Mouse (Mus musculus) intestine, embryonic 16.5 days (tissue): ENCODE results near the gene Itpkb. TPM values are rescaled to one million over a fixed set of nuclear protein-coding genes. Genes with fewer than 3 reads are reported as not detected.

Experiments used
- ATAC-seq: fragments of 200-750 bp; cut with Nextera tagmentation; 2 replicates; pipeline ENCODE4 v1.8.0; 2017; ENCODE audit warnings: moderate TSS enrichment, moderate library complexity
- H3K27ac ChIP-seq: fragments of 300-500 bp; sonication (generic); 2 replicates; pipeline ENCODE4 v1.5.1; 2014; ENCODE audit warnings: mild to moderate bottlenecking, low read length
- H3K27me3 ChIP-seq: fragments of 300-500 bp; sonication (generic); replicated peaks from 2 replicates; pipeline ENCODE4 v1.6.1; 2014; ENCODE audit warnings: low read length, control low read depth, mixed read lengths; ENCODE audit not compliant: control insufficient read depth, insufficient read depth
- H3K36me3 ChIP-seq: fragments of 300-500 bp; sonication (generic); 2 replicates; pipeline ENCODE4 v1.6.1; 2014; ENCODE audit warnings: low read length, control low read depth; ENCODE audit not compliant: control insufficient read depth, insufficient read depth
- H3K4me1 ChIP-seq: fragments of 300-500 bp; sonication (generic); 2 replicates; pipeline ENCODE4 v1.6.1; 2014; ENCODE audit warnings: low read length, control low read depth, mixed read lengths; ENCODE audit not compliant: control insufficient read depth, insufficient read depth
- H3K4me2 ChIP-seq: fragments of 300-500 bp; sonication (generic); 2 replicates; pipeline ENCODE4 v1.6.1; 2014; ENCODE audit warnings: low read depth, low read length, control low read depth
- H3K4me3 ChIP-seq: fragments of 300-500 bp; sonication (generic); 2 replicates; pipeline ENCODE4 v1.5.1; 2014; ENCODE audit warnings: mild to moderate bottlenecking, low read length
- H3K9ac ChIP-seq: fragments of 300-500 bp; sonication (generic); 2 replicates; pipeline ENCODE4 v1.6.1; 2014; ENCODE audit warnings: low read depth, low read length
- H3K9me3 ChIP-seq: fragments of 300-500 bp; sonication (generic); 2 replicates; pipeline ENCODE4 v1.6.1; 2016; ENCODE audit warnings: low read length, control low read depth; ENCODE audit not compliant: control insufficient read depth
- WGBS: fragments of 180-500 bp; shearing (Covaris S2); extraction: QIAGEN DNeasy Blood & Tissue Kit; methylation state at CpG from one replicate; pipeline ENCODE4 v1.1.7; 2014; 5-methylcytosine and 5-hydroxymethylcytosine counted together
- polyA plus RNA-seq: library from polyadenylated mRNA; unstranded; fragments of >200 nt; fragmentation: Nextera tagmentation; extraction: Ambion mirVana; gene quantifications from 2 replicates; pipeline ENCODE4 v1.2.1, GENCODE M21; 2015

Gene Itpkb
- polyA plus RNA-seq, 1 experiment from 2014 or later, result 5.1 TPM

DNA sequence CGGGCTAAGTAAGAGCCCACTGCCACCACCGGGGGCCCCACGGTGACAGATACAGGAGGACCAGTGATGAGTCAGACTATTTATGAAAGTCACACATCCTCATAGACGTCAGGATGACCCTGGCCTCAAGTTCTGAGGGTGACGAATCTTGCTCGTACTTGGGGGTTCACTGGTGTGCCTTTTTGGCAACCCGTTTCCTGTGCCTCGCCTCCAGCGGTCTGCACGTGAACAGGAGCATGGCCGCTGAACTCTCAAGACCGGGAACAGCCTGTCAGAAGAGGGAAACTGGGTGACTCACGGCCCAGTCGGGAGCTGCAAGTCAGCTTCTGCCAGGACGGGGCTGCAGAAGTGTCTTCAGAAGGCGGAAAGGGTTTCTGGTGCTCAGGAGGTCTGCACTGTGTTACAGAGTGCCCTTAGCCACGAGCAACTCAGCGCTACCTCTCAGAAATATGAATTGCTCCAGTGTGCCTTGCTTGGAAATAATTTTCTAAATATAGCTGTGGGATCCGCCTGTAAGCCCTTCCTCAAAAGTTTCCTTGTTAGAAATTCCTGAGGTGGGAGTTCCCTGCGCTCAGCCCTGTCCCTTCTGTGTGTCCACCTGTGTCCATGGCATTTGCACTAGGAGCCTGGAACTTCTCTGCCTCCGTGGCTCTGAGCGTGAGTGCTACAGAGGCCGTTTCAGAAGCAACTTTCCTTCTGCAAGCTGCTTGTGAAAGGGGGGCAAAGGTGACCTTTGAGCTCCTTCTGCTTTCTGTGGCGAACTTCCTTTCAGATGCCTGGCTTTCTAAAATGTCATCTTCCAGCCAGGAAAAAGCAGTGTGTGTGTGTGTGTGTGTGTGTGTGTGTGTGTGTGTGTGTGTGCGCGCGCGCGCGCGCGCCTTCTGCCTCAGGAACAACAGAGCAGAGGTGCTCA lies 73.7 kb downstream of the Itpkb start:
- Histone ChIP-seq H3K4me2 (peak overlapping the region; percentile 26), H3K9me3 (no peaks in the 10 kb centered on the region), H3K36me3 (no peaks in the 10 kb centered on the region), H3K4me3 (peak overlapping the region; percentile 10; the same call in 1 of the 2 replicates), H3K27ac (peak overlapping the region; percentile 91), H3K27me3 (no peaks in the 10 kb centered on the region), H3K4me1 (peaks cover 71% of the 10 kb centered on the region), H3K9ac (peak overlapping the region; percentile 54)
- WGBS, result 28% methylated on average over 32 of the region's 32 CpGs
- peak; percentile 61 for ATAC-seq

- whole genome bisulfite sequencing, result 77% methylated on average over 3 of the region's 3 CpGs
- peak overlapping the region; percentile 54; the same call in 1 of the 2 replicates for H3K9ac ChIP-seq
- no peaks in the 10 kb centered on the region for H3K27me3 ChIP-seq
- H3K4me2 ChIP-seq, result peak overlapping the region; percentile 26; the same call in 1 of the 2 replicates
- no peak overlapping the region for H3K4me3 ChIP-seq
- H3K27ac ChIP-seq, result peak overlapping the region; percentile 91
- no peak for ATAC-seq
- peaks cover 78% of the 10 kb centered on the region for H3K4me1 ChIP-seq
- H3K36me3 ChIP-seq, result no peaks in the 10 kb centered on the region
- no peaks in the 10 kb centered on the region for H3K9me3 ChIP-seq
Measured at GRCm38 (mm10) chr1:180404706-180405105, 74.4 kb downstream of the Itpkb start.

GRCm38 (mm10) chr1:180405576-180406335 lies 75.5 kb downstream of the Itpkb start:
- ATAC-seq, result no peak
- Histone ChIP-seq H3K4me1 (peaks cover 74% of the 10 kb centered on the region), H3K27ac (peak overlapping the region; percentile 91)

GRCm38 (mm10) chr1:180406336-180407035 lies 76.2 kb downstream of the Itpkb start:
- Histone ChIP-seq H3K4me3 (no peak overlapping the region), H3K36me3 (no peaks in the 10 kb centered on the region), H3K4me1 (peaks cover 69% of the 10 kb centered on the region), H3K9ac (no peak overlapping the region), H3K4me2 (no peak overlapping the region), H3K27ac (no peak overlapping the region), H3K9me3 (no peaks in the 10 kb centered on the region), H3K27me3 (no peaks in the 10 kb centered on the region)
- ATAC-seq, result no peak
- 79% methylated on average over 11 of the region's 11 CpGs for whole genome bisulfite sequencing

More at GRCm38 (mm10) chr1:180405576-180406335, 75.5 kb downstream of the Itpkb start:
- H3K4me3 ChIP-seq, result no peak overlapping the region
- no peaks in the 10 kb centered on the region for H3K9me3 ChIP-seq
- H3K27me3 ChIP-seq, result no peaks in the 10 kb centered on the region
- 78% methylated on average over 9 of the region's 9 CpGs for WGBS
- H3K9ac ChIP-seq, result no peak overlapping the region
- H3K36me3 ChIP-seq, result no peaks in the 10 kb centered on the region
- H3K4me2 ChIP-seq, result no peak overlapping the region

GRCm38 (mm10) chr1:180407171-180407671 lies 76.9 kb downstream of the Itpkb start:
- Histone ChIP-seq H3K36me3 (no peaks in the 10 kb centered on the region), H3K9me3 (no peaks in the 10 kb centered on the region), H3K4me3 (peak overlapping the region; percentile 32), H3K27ac (peak overlapping the region; percentile 66), H3K4me1 (peaks cover 62% of the 10 kb centered on the region), H3K9ac (peak overlapping the region; percentile 60), H3K4me2 (peak overlapping the region; percentile 32), H3K27me3 (no peaks in the 10 kb centered on the region)
- ATAC-seq, result peak; percentile 66
- WGBS, result 18% methylated on average over 16 of the region's 16 CpGs

- no peaks in the 10 kb centered on the region for H3K9me3 ChIP-seq
- H3K27ac ChIP-seq, result peak overlapping the region; percentile 66
- no peaks in the 10 kb centered on the region for H3K36me3 ChIP-seq
- peaks cover 56% of the 10 kb centered on the region for H3K4me1 ChIP-seq
- no peak overlapping the region for H3K4me3 ChIP-seq
- 75% methylated on average over 18 of the region's 18 CpGs for WGBS
- ATAC-seq, result no peak
- H3K4me2 ChIP-seq, result peak overlapping the region; percentile 32; the same call in 1 of the 2 replicates
- no peak overlapping the region for H3K9ac ChIP-seq
- H3K27me3 ChIP-seq, result no peaks in the 10 kb centered on the region
Measured at GRCm38 (mm10) chr1:180407727-180408719, 77.7 kb downstream of the Itpkb start.

- Histone ChIP-seq H3K36me3 (no peaks in the 10 kb centered on the region), H3K9me3 (no peaks in the 10 kb centered on the region), H3K4me1 (peaks cover 48% of the 10 kb centered on the region), H3K27ac (no peak overlapping the region), H3K4me3 (no peak overlapping the region), H3K9ac (no peak overlapping the region), H3K4me2 (no peak overlapping the region), H3K27me3 (no peaks in the 10 kb centered on the region)
- 0 out of 2 replicates have a peak, but pooled peaks have one; percentile 8 for ATAC-seq
- 25% methylated on average over 9 of the region's 9 CpGs for WGBS
Measured at GRCm38 (mm10) chr1:180408832-180409231, 78.5 kb downstream of the Itpkb start.

DNA sequence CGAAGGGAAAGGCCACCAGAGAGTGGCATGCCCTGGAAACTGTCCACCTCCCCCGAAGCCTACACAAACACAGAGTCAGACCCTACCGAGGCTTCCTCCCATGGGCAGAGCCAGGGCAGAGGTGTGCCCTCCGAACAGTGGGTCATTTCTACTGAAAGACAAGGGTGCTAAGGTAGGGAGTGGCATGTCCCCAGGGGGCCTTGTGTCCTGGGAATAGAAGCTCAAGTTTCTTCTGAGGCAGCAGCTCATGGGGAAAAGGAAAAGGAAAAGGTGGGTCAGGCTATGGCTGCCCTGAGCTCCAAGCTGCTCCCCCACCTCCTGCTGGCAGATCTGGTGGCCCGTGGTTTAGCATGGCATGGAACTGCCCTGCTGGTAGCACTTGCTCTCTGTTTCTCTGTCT lies 79.5 kb downstream of the Itpkb start:
- H3K4me1 ChIP-seq, result peaks cover 38% of the 10 kb centered on the region
- whole genome bisulfite sequencing, result 68% methylated on average over 5 of the region's 5 CpGs
- no peak for ATAC-seq
- H3K4me3 ChIP-seq, result no peak overlapping the region
- H3K9ac ChIP-seq, result no peak overlapping the region
- H3K27ac ChIP-seq, result no peak overlapping the region
- no peak overlapping the region for H3K4me2 ChIP-seq
- no peaks in the 10 kb centered on the region for H3K27me3 ChIP-seq
- no peaks in the 10 kb centered on the region for H3K9me3 ChIP-seq
- H3K36me3 ChIP-seq, result no peaks in the 10 kb centered on the region
